Mouse (Mus musculus): ENCODE measurements around the gene Zfp428.

DNA sequence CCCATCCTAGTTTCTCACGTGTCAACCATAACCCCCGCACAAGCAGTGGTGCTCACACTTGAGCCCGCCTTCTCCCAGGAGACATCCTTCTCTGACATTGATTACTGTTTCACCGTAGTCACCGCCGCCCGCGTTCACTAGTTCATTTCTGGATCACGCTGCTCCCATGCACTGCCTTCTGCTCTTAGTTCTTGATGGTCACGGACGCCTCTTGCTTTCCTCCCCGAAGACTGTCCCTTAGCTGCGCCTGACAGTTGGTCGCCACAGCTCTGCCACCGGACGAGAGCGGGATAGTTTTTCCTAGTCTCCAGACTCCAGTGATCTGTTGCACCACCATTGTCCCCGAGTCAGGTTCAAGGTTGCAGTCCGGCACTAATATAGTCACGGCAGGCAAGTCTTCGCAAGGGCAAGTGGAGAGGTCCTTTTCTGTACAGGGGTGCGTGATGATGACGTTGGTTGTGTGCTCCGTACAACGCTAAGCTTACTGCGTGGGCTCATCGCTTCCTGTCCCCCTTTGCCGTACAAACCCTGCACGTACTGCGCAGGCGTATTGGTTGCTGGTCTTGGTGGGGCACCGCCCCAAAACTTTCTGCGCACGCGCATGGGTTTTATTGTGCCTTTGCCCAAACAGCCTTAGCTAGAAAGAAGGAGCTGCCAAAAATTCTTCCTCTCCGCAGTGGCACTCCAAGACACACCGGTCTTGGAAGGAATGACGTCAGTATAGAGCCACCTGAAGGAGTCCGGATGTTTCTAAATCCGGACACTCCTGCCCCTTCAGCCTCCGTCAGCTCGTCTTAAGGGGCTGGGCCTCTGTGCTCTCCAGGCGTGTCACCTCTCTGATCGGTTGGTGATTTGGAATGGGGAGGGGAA is 23.5 kb downstream of the Zfp428 start, which contains the start of gene Irgq:
- TF ChIP-seq CTCF (IDR thresholded peaks at IDR 0.05; ENCODE audit: extremely low read depth, insufficient read length, insufficient replicate concordance, low read depth, low read length) (no peak), POLR2A (IDR thresholded peaks at IDR 0.05; ENCODE audit: low read depth, low read length) (no peak)
